Mouse (Mus musculus) heart, embryonic 10.5 days (tissue): ENCODE measurements around the gene Prkn. TPM values are rescaled to one million over a fixed set of nuclear protein-coding genes. Genes with fewer than 3 reads are reported as not detected.

Experiments used
- DNase-seq: peaks from one replicate; pipeline ENCODE4 v3.0.0-alpha.2; 2017; ENCODE audit warnings: low spot score
- H3K27ac ChIP-seq: fragments of 300-500 bp; sonication (generic); 2 replicates; pipeline ENCODE4 v1.5.1; 2016; ENCODE audit warnings: mild to moderate bottlenecking
- H3K27me3 ChIP-seq: fragments of 300-500 bp; sonication (generic); 2 replicates; pipeline ENCODE4 v1.6.1; 2016; ENCODE audit warnings: mild to moderate bottlenecking; ENCODE audit not compliant: poor library complexity, insufficient read depth, severe bottlenecking
- H3K36me3 ChIP-seq: fragments of 300-500 bp; sonication (generic); 2 replicates; pipeline ENCODE4 v1.6.1; 2016; ENCODE audit warnings: mild to moderate bottlenecking, moderate library complexity
- H3K4me1 ChIP-seq: fragments of 300-500 bp; sonication (generic); 2 replicates; pipeline ENCODE4 v1.6.1; 2016; ENCODE audit warnings: mild to moderate bottlenecking
- H3K4me3 ChIP-seq: fragments of 300-500 bp; sonication (generic); 2 replicates; pipeline ENCODE4 v1.5.1; 2016; ENCODE audit warnings: mild to moderate bottlenecking, moderate library complexity
- H3K9me3 ChIP-seq: fragments of 300-500 bp; sonication (generic); 2 replicates; pipeline ENCODE4 v1.6.1; 2016; ENCODE audit warnings: mild to moderate bottlenecking, moderate library complexity
- WGBS: fragments of 180-500 bp; shearing (Covaris S2); methylation state at CpG from one replicate; pipeline ENCODE4 v1.1.7; 2016; 5-methylcytosine and 5-hydroxymethylcytosine counted together
- polyA plus RNA-seq: library from polyadenylated mRNA; unstranded; fragments of >200 nt; fragmentation: Nextera tagmentation; extraction: Ambion mirVana; gene quantifications from 2 replicates; pipeline ENCODE4 v1.2.1, GENCODE M21; 2016

The Prkn gene
- 1.0 and 1.8 TPM in 2 replicates for polyA plus RNA-seq

GRCm38 (mm10) chr17:10840148-10840707 is at the start of gene Prkn, which contains the start of gene Pacrg:
Prkn (plus strand) TSS chr17:10840384.
Pacrg (minus strand) TSS chr17:10840311.
- under 1% methylated on average over 56 of the region's 58 CpGs for WGBS
- DNase-seq = peak; percentile 99
- H3K36me3 ChIP-seq = no peaks in the 10 kb centered on the region

GRCm38 (mm10) chr17:10791661-10792060 is 48.5 kb upstream of the Prkn start:
- H3K4me3 ChIP-seq = no peak overlapping the region
- no peaks in the 10 kb centered on the region for H3K36me3 ChIP-seq
- H3K4me1 ChIP-seq = peaks cover 16% of the 10 kb centered on the region
- 49% methylated on average over 3 of the region's 3 CpGs for WGBS
- H3K9me3 ChIP-seq = no peaks in the 10 kb centered on the region
- H3K27ac ChIP-seq = peak overlapping the region; percentile 32; the same call in 1 of the 2 replicates
- DNase-seq = no peak
- H3K27me3 ChIP-seq = no peaks in the 10 kb centered on the region

More at GRCm38 (mm10) chr17:10840148-10840707, at the start of gene Prkn, which contains the start of gene Pacrg:
- Histone ChIP-seq H3K9me3 (no peaks in the 10 kb centered on the region), H3K4me1 (peaks cover 5% of the 10 kb centered on the region; the same call in 1 of the 2 replicates), H3K27ac (peak within 1 kb of the TSS; percentile 90), H3K27me3 (no peaks in the 10 kb centered on the region), H3K4me3 (peak within 1 kb of the TSS; percentile 82)

GRCm38 (mm10) chr17:10806692-10807091 is 33.5 kb upstream of the Prkn start:
- H3K9me3 ChIP-seq = no peaks in the 10 kb centered on the region
- no peaks in the 10 kb centered on the region for H3K36me3 ChIP-seq
- DNase-seq = no peak
- H3K4me1 ChIP-seq = no peaks in the 10 kb centered on the region
- WGBS = 85% methylated on average over 4 of the region's 4 CpGs
- H3K27ac ChIP-seq = no peak overlapping the region
- no peak overlapping the region for H3K4me3 ChIP-seq
- no peaks in the 10 kb centered on the region for H3K27me3 ChIP-seq

GRCm38 (mm10) chr17:10807261-10807998 is 32.8 kb upstream of the Prkn start:
- WGBS = 81% methylated on average over 13 of the region's 13 CpGs
- Histone ChIP-seq H3K27ac (no peak overlapping the region), H3K4me1 (no peaks in the 10 kb centered on the region), H3K36me3 (no peaks in the 10 kb centered on the region), H3K4me3 (no peak overlapping the region), H3K27me3 (no peaks in the 10 kb centered on the region), H3K9me3 (no peaks in the 10 kb centered on the region)
- no peak for DNase-seq

- 70% methylated on average over 2 of the region's 2 CpGs for WGBS
- Histone ChIP-seq H3K36me3 (no peaks in the 10 kb centered on the region), H3K9me3 (no peaks in the 10 kb centered on the region)
Measured at GRCm38 (mm10) chr17:10808571-10808970, 31.6 kb upstream of the Prkn start.

GRCm38 (mm10) chr17:10818971-10819370 is 21.2 kb upstream of the Prkn start:
- Histone ChIP-seq H3K9me3 (no peaks in the 10 kb centered on the region), H3K27ac (no peak overlapping the region), H3K4me3 (no peak overlapping the region), H3K36me3 (no peaks in the 10 kb centered on the region), H3K4me1 (no peaks in the 10 kb centered on the region), H3K27me3 (no peaks in the 10 kb centered on the region)
- WGBS = 72% methylated on average over 4 of the region's 4 CpGs
- DNase-seq = no peak

More at GRCm38 (mm10) chr17:10808571-10808970, 31.6 kb upstream of the Prkn start:
- H3K27me3 ChIP-seq = no peaks in the 10 kb centered on the region
- no peak overlapping the region for H3K4me3 ChIP-seq
- no peak overlapping the region for H3K27ac ChIP-seq
- DNase-seq = no peak
- H3K4me1 ChIP-seq = no peaks in the 10 kb centered on the region

GRCm38 (mm10) chr17:10840731-10841201 is 582 bp downstream of the Prkn start:
- WGBS = 2% methylated on average over 20 of the region's 20 CpGs

GRCm38 (mm10) chr17:10854207-10854606 is 14.0 kb downstream of the Prkn start:
- Histone ChIP-seq H3K4me1 (no peaks in the 10 kb centered on the region), H3K27ac (no peak overlapping the region), H3K27me3 (no peaks in the 10 kb centered on the region), H3K4me3 (no peak overlapping the region), H3K9me3 (no peaks in the 10 kb centered on the region), H3K36me3 (no peaks in the 10 kb centered on the region)
- DNase-seq = no peak
- 94% methylated on average over 3 of the region's 3 CpGs for WGBS

More at GRCm38 (mm10) chr17:10840731-10841201, 582 bp downstream of the Prkn start:
- peak; percentile 82 for DNase-seq
- Histone ChIP-seq H3K4me1 (peaks cover 5% of the 10 kb centered on the region; the same call in 1 of the 2 replicates), H3K27ac (peak overlapping the region; percentile 90), H3K9me3 (no peaks in the 10 kb centered on the region), H3K36me3 (no peaks in the 10 kb centered on the region), H3K27me3 (no peaks in the 10 kb centered on the region), H3K4me3 (peak overlapping the region; percentile 82)

GRCm38 (mm10) chr17:10874208-10875187 is 34.3 kb downstream of the Prkn start:
- Histone ChIP-seq H3K4me1 (peaks cover 5% of the 10 kb centered on the region; the same call in 1 of the 2 replicates), H3K27ac (no peak overlapping the region), H3K36me3 (no peaks in the 10 kb centered on the region), H3K4me3 (no peak overlapping the region), H3K27me3 (no peaks in the 10 kb centered on the region), H3K9me3 (no peaks in the 10 kb centered on the region)
- 65% methylated on average over 7 of the region's 7 CpGs for WGBS
- no peak for DNase-seq

GRCm38 (mm10) chr17:10878986-10879385 is 38.8 kb downstream of the Prkn start:
- Histone ChIP-seq H3K36me3 (no peaks in the 10 kb centered on the region), H3K4me1 (peaks cover 5% of the 10 kb centered on the region; the same call in 1 of the 2 replicates), H3K27me3 (no peaks in the 10 kb centered on the region), H3K9me3 (no peaks in the 10 kb centered on the region), H3K4me3 (no peak overlapping the region), H3K27ac (no peak overlapping the region)
- WGBS = 79% methylated on average over 5 of the region's 5 CpGs
- DNase-seq = no peak

- WGBS = 85% methylated on average over 1 of the region's 1 CpGs
Measured at GRCm38 (mm10) chr17:10882260-10882659, 42.1 kb downstream of the Prkn start.

GRCm38 (mm10) chr17:10887924-10888323 is 47.7 kb downstream of the Prkn start:
- no peak for DNase-seq
- H3K4me3 ChIP-seq = no peak overlapping the region
- H3K4me1 ChIP-seq = no peaks in the 10 kb centered on the region
- H3K9me3 ChIP-seq = no peaks in the 10 kb centered on the region
- no peak overlapping the region for H3K27ac ChIP-seq
- WGBS = 43% methylated on average over 4 of the region's 4 CpGs
- no peaks in the 10 kb centered on the region for H3K27me3 ChIP-seq
- no peaks in the 10 kb centered on the region for H3K36me3 ChIP-seq

More at GRCm38 (mm10) chr17:10882260-10882659, 42.1 kb downstream of the Prkn start:
- H3K27me3 ChIP-seq = no peaks in the 10 kb centered on the region
- H3K9me3 ChIP-seq = no peaks in the 10 kb centered on the region
- no peaks in the 10 kb centered on the region for H3K36me3 ChIP-seq
- H3K4me1 ChIP-seq = no peaks in the 10 kb centered on the region
- H3K27ac ChIP-seq = no peak overlapping the region
- no peak overlapping the region for H3K4me3 ChIP-seq
- no peak for DNase-seq
